Mouse (Mus musculus) brain, embryonic 14.5 days (tissue): ENCODE results near the gene Tango2.

Experiments used
- CTCF ChIP-seq: fragments of 200-500 bp; IDR thresholded peaks from 2 replicates; pipeline ENCODE4 v1.5.1; 2012; ENCODE audit warnings: inconsistent platforms, mild to moderate bottlenecking, moderate library complexity, borderline replicate concordance; ENCODE audit not compliant: insufficient read depth, insufficient read length; ENCODE audit errors: extremely low read depth
- POLR2A ChIP-seq: fragments of 200-500 bp; IDR thresholded peaks from 2 replicates; pipeline ENCODE4 v1.6.1; 2012; ENCODE audit warnings: mild to moderate bottlenecking, inconsistent platforms, borderline replicate concordance; ENCODE audit not compliant: poor library complexity, insufficient read depth, insufficient read length, severe bottlenecking; ENCODE audit errors: extremely low read depth

DNA sequence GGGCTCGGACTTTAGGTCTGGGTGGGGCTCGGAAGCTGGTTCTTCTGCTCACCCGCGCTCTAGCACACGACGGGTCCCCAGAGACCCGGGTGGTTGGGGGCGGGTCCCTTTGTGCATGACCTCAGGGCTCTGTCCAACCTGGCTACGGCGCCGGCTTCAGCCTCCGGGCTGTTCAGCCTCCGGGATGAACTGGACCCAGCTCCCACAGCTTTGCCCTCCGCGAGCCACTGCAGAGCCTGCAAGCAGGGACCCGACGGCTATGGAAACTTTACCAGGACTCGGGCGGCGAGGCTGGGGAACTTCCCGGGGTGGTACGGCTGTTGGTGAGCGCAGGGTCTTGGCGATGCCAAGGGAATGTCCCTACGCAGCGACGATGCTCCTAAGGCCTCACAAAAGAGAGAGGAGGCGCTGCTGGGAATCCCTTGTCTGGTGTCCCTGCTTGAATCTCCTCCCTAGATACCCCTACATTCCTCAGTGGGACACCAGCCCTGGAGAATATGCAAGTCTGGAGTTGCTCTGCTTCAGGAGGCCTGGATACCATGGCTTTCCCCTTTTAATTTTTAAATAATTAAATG is 785 bp upstream of the Tango2 start:
- TF ChIP-seq CTCF (no peak), POLR2A (no peak)
